Mouse (Mus musculus): ENCODE data around the gene Srpx. TPM values are rescaled to one million over a fixed set of nuclear protein-coding genes. Genes with fewer than 3 reads are reported as not detected.

The Srpx gene
- total RNA-seq, 1 experiment, result 0.36 TPM

DNA sequence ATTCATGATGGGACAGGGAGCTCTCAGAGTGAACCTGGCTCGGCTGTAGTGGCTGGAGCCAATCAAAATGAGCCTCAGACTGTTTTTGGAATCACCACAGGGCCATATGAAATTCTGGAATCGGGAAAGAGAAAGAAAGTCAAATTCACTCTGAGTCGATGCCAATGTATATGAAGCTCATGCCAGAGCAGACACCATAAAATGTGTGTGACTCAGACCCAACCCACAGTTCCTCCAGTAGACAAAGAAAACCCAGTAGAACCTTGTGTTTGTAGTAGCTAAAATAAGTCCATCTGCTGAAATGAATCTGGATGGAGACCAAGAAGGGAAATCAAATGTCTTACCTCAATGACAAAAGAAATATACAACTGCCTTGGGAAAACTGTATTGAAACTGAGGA lies 43.5 kb downstream of the Srpx start:
- DNase-seq (ENCODE audit: low read depth, low spot score), result no peak
- in situ Hi-C loops (cut with MboI; ENCODE audit: low sequenced_read_pairs in 2 of 2, unreplicated experiment in 2 of 2), result no loop called here
- no peak overlapping the region for H3K4me3 ChIP-seq (ENCODE audit: insufficient read depth in 1 of 2, low read depth in 1 of 2, low read length in 2 of 2, poor library complexity in 1 of 2, severe bottlenecking in 1 of 2)
- H3K27ac ChIP-seq (ENCODE audit: insufficient read depth, low read depth, low read length, poor library complexity, severe bottlenecking), result no peak overlapping the region
- TF ChIP-seq HCFC1 (IDR thresholded peaks at IDR 0.05; ENCODE audit: borderline replicate concordance, insufficient read depth, low read length), result no peak
- TF ChIP-seq ZC3H11A (IDR thresholded peaks at IDR 0.05; ENCODE audit: borderline replicate concordance, low read depth, low read length), result no peak
- no peak for TF ChIP-seq MAFK (IDR thresholded peaks at IDR 0.05; ENCODE audit: insufficient read depth, low read depth, low read length)
- TF ChIP-seq CHD2 (IDR thresholded peaks at IDR 0.05; ENCODE audit: low read depth, low read length), result no peak
- no peak for TF ChIP-seq ZNF384 (IDR thresholded peaks at IDR 0.05; ENCODE audit: low read depth, low read length)
- no peaks in the 10 kb centered on the region for H3K36me3 ChIP-seq (ENCODE audit: control insufficient read depth, insufficient read depth, low read length, poor library complexity, severe bottlenecking)
- H3K9me3 ChIP-seq (ENCODE audit: control insufficient read depth, insufficient read depth, low read depth, low read length), result no peaks in the 10 kb centered on the region
- H3K9ac ChIP-seq (ENCODE audit: insufficient read depth, low read depth, low read length, poor library complexity, severe bottlenecking), result no peak overlapping the region
- H3K4me1 ChIP-seq (ENCODE audit: control insufficient read depth in 2 of 2, insufficient read depth in 2 of 2, low read length in 2 of 2, poor library complexity in 1 of 2), result no peaks in the 10 kb centered on the region

DNA sequence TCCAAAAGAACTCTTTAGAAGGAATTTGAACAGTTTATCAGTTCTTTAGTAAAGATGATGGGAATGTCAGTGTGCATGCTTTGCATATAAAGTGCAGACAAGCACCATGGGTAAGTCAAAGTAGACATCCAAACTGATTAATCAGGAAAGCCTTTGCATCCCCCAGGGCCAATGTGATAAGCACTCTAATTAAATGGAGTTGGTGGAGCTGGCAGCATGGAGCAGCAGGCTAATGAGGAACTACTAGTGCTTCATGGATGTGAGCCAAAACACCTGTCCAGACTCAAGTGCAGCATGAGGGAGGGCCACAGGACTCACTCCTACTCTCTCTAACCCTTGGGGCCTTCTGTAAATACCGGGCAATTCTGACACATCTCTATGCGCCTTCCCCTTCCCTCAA lies 46.0 kb downstream of the Srpx start:
- in situ Hi-C loops (cut with MboI; ENCODE audit: low sequenced_read_pairs in 2 of 2, unreplicated experiment in 2 of 2), result no loop called here
- H3K4me1 ChIP-seq (ENCODE audit: control insufficient read depth in 2 of 2, insufficient read depth in 2 of 2, low read length in 2 of 2, poor library complexity in 1 of 2), result no peaks in the 10 kb centered on the region
- no peak for DNase-seq (ENCODE audit: low read depth, low spot score)

DNA sequence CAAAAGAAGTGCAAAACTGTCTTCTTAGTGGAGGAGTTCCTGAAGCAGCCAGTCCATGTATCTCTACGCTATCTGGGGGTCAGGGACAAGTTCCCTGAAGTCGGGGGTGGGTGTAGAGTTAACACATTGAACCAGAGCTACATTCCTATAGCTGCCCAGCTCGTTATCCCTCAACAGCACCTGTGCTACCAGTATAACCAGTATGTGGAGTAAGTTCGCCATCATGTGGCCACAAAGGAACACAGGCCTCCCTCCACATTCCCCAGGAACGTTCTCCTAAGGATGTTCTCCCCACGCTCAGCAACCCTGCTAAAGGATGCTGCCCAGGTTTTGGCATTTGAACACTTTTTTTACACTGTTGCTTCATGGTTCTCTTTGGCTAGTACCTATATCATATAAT lies 46.8 kb downstream of the Srpx start:
- H3K27ac ChIP-seq (ENCODE audit: insufficient read depth, low read depth, low read length, poor library complexity, severe bottlenecking), result no peak overlapping the region
- H3K4me1 ChIP-seq (ENCODE audit: control insufficient read depth in 2 of 2, insufficient read depth in 2 of 2, low read length in 2 of 2, poor library complexity in 1 of 2), result no peaks in the 10 kb centered on the region
- no peaks in the 10 kb centered on the region for H3K9me3 ChIP-seq (ENCODE audit: control insufficient read depth, insufficient read depth, low read depth, low read length)
- TF ChIP-seq ZC3H11A (IDR thresholded peaks at IDR 0.05; ENCODE audit: borderline replicate concordance, low read depth, low read length), result 0 out of 2 replicates have a peak, but pooled peaks have one; percentile 2
- TF ChIP-seq HCFC1 (IDR thresholded peaks at IDR 0.05; ENCODE audit: borderline replicate concordance, insufficient read depth, low read length), result no peak
- no peak overlapping the region for H3K4me3 ChIP-seq (ENCODE audit: insufficient read depth in 1 of 2, low read depth in 1 of 2, low read length in 2 of 2, poor library complexity in 1 of 2, severe bottlenecking in 1 of 2)
- DNase-seq (ENCODE audit: low read depth, low spot score), result peak; percentile 11
- no peak overlapping the region for H3K9ac ChIP-seq (ENCODE audit: insufficient read depth, low read depth, low read length, poor library complexity, severe bottlenecking)
- in situ Hi-C loops (cut with MboI; ENCODE audit: low sequenced_read_pairs in 2 of 2, unreplicated experiment in 2 of 2), result no loop called here
- H3K36me3 ChIP-seq (ENCODE audit: control insufficient read depth, insufficient read depth, low read length, poor library complexity, severe bottlenecking), result no peaks in the 10 kb centered on the region

More for the DNA sequence above, 46.0 kb downstream of the Srpx start:
- Histone ChIP-seq H3K9ac (ENCODE audit: insufficient read depth, low read depth, low read length, poor library complexity, severe bottlenecking) (no peak overlapping the region), H3K4me3 (ENCODE audit: insufficient read depth in 1 of 2, low read depth in 1 of 2, low read length in 2 of 2, poor library complexity in 1 of 2, severe bottlenecking in 1 of 2) (no peak overlapping the region), H3K27ac (ENCODE audit: insufficient read depth, low read depth, low read length, poor library complexity, severe bottlenecking) (no peak overlapping the region), H3K36me3 (ENCODE audit: control insufficient read depth, insufficient read depth, low read length, poor library complexity, severe bottlenecking) (no peaks in the 10 kb centered on the region), H3K9me3 (ENCODE audit: control insufficient read depth, insufficient read depth, low read depth, low read length) (no peaks in the 10 kb centered on the region)
- TF ChIP-seq ZC3H11A (IDR thresholded peaks at IDR 0.05; ENCODE audit: borderline replicate concordance, low read depth, low read length) (no peak), MAFK (IDR thresholded peaks at IDR 0.05; ENCODE audit: insufficient read depth, low read depth, low read length) (no peak), CHD2 (IDR thresholded peaks at IDR 0.05; ENCODE audit: low read depth, low read length) (no peak), HCFC1 (IDR thresholded peaks at IDR 0.05; ENCODE audit: borderline replicate concordance, insufficient read depth, low read length) (no peak), ZNF384 (IDR thresholded peaks at IDR 0.05; ENCODE audit: low read depth, low read length) (no peak)

DNA sequence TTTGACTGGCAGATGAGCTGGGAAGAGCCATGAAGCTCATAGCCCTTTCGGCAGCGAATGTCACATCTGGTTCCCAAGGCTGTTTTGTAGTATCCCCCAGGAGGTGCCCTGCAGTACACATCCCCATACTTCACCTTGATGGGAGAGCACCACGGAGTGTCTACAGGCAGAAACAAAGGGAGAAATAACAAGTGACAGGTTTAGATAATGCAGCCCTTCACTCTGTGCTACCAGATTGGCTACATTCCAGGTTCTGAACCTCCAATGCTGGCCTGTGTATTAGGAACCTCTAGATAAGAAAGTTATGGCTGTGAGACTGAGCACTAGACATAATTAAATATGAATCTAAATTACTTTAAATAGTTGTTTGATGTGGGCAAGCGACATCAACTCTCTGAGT lies 48.1 kb downstream of the Srpx start:
- in situ Hi-C loops (cut with MboI; ENCODE audit: low sequenced_read_pairs in 2 of 2, unreplicated experiment in 2 of 2), result no loop called here
- H3K4me3 ChIP-seq (ENCODE audit: insufficient read depth in 1 of 2, low read depth in 1 of 2, low read length in 2 of 2, poor library complexity in 1 of 2, severe bottlenecking in 1 of 2), result no peak overlapping the region
- no peaks in the 10 kb centered on the region for H3K9me3 ChIP-seq (ENCODE audit: control insufficient read depth, insufficient read depth, low read depth, low read length)
- H3K4me1 ChIP-seq (ENCODE audit: control insufficient read depth in 2 of 2, insufficient read depth in 2 of 2, low read length in 2 of 2, poor library complexity in 1 of 2), result no peaks in the 10 kb centered on the region
- H3K27ac ChIP-seq (ENCODE audit: insufficient read depth, low read depth, low read length, poor library complexity, severe bottlenecking), result no peak overlapping the region
- TF ChIP-seq ZNF384 (IDR thresholded peaks at IDR 0.05; ENCODE audit: low read depth, low read length) (no peak), HCFC1 (IDR thresholded peaks at IDR 0.05; ENCODE audit: borderline replicate concordance, insufficient read depth, low read length) (no peak)
- H3K9ac ChIP-seq (ENCODE audit: insufficient read depth, low read depth, low read length, poor library complexity, severe bottlenecking), result no peak overlapping the region
- DNase-seq (ENCODE audit: low read depth, low spot score), result no peak
- no peaks in the 10 kb centered on the region for H3K36me3 ChIP-seq (ENCODE audit: control insufficient read depth, insufficient read depth, low read length, poor library complexity, severe bottlenecking)

DNA sequence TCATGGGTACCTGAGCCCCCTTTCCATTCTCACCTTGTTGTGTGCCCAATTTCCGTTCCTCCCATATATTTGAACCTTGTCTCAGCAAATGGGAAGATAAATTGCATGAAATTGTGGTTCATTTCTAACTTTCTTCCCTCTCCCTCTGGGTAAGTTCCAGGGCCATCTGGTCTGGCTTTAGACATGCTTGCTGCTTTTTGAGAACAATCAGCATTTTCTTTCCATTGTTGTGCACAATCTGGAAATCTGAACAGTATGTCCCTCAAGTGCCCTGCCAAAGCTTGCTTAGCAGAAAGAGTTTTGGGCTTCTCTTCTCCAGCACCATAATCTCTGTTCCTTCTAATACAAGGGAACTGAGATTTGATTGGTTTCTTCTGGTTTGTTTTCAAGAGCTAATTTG lies 53.7 kb downstream of the Srpx start:
- in situ Hi-C loops (cut with MboI; ENCODE audit: low sequenced_read_pairs in 2 of 2, unreplicated experiment in 2 of 2), result no loop called here
- TF ChIP-seq CHD2 (IDR thresholded peaks at IDR 0.05; ENCODE audit: low read depth, low read length) (no peak), HCFC1 (IDR thresholded peaks at IDR 0.05; ENCODE audit: borderline replicate concordance, insufficient read depth, low read length) (no peak)

More for the DNA sequence above, 53.7 kb downstream of the Srpx start:
- H3K4me1 ChIP-seq (ENCODE audit: control insufficient read depth in 2 of 2, insufficient read depth in 2 of 2, low read length in 2 of 2, poor library complexity in 1 of 2), result no peaks in the 10 kb centered on the region
- DNase-seq (ENCODE audit: low read depth, low spot score), result no peak
- no peak overlapping the region for H3K9ac ChIP-seq (ENCODE audit: insufficient read depth, low read depth, low read length, poor library complexity, severe bottlenecking)
- H3K27ac ChIP-seq (ENCODE audit: insufficient read depth, low read depth, low read length, poor library complexity, severe bottlenecking), result no peak overlapping the region
- no peaks in the 10 kb centered on the region for H3K9me3 ChIP-seq (ENCODE audit: control insufficient read depth, insufficient read depth, low read depth, low read length)
- no peak overlapping the region for H3K4me3 ChIP-seq (ENCODE audit: insufficient read depth in 1 of 2, low read depth in 1 of 2, low read length in 2 of 2, poor library complexity in 1 of 2, severe bottlenecking in 1 of 2)
- H3K36me3 ChIP-seq (ENCODE audit: control insufficient read depth, insufficient read depth, low read length, poor library complexity, severe bottlenecking), result no peaks in the 10 kb centered on the region
